Mouse (Mus musculus) ES-Bruce4 (cell line): ENCODE measurements around the gene Ucma. TPM values are rescaled to one million over a fixed set of nuclear protein-coding genes. Genes with fewer than 3 reads are reported as not detected.
"Not testable (repeated sequence)": the region's sequence is repeated elsewhere in the genome, so short reads cannot be mapped to it uniquely, and the experiment has no call there.

ENCODE experiments used
- H3K27ac ChIP-seq: 2 replicates; pipeline ENCODE4 v1.5.1; 2012; ENCODE audit warnings: low read length, inconsistent platforms; ENCODE audit not compliant: insufficient read depth
- H3K27me3 ChIP-seq: 2 replicates; pipeline ENCODE4 v1.6.1; 2012; ENCODE audit warnings: mild to moderate bottlenecking, low read length, inconsistent platforms; ENCODE audit not compliant: control insufficient read depth, poor library complexity, insufficient read depth, severe bottlenecking
- H3K36me3 ChIP-seq: 2 replicates; pipeline ENCODE4 v1.6.1; 2012; ENCODE audit warnings: inconsistent platforms, mild to moderate bottlenecking, low read length, moderate library complexity; ENCODE audit not compliant: control insufficient read depth, poor library complexity, insufficient read depth, severe bottlenecking
- H3K4me1 ChIP-seq: one replicate; pipeline ENCODE4 v1.8.1; 2011; ENCODE audit warnings: low read length; ENCODE audit not compliant: control insufficient read depth, insufficient read depth
- H3K4me3 ChIP-seq: 2 replicates; pipeline ENCODE4 v1.5.1; 2011; ENCODE audit warnings: low read depth, mild to moderate bottlenecking, low read length
- H3K9ac ChIP-seq: 2 replicates; pipeline ENCODE4 v1.6.1; 2012; ENCODE audit warnings: low read depth, mild to moderate bottlenecking, inconsistent platforms; ENCODE audit not compliant: poor library complexity, severe bottlenecking
- H3K9me3 ChIP-seq: replicated peaks from 2 replicates; pipeline ENCODE4 v1.6.1; 2012; ENCODE audit warnings: mild to moderate bottlenecking, low read length, inconsistent platforms; ENCODE audit not compliant: control insufficient read depth, poor library complexity, insufficient read depth, severe bottlenecking
- CTCF ChIP-seq: IDR thresholded peaks from one replicate; pipeline ENCODE4 v1.8.1; 2011; ENCODE audit warnings: low read depth, low read length
- EP300 ChIP-seq: IDR thresholded peaks from 2 replicates; pipeline ENCODE4 v1.6.1; 2011; ENCODE audit warnings: low read depth, low read length; ENCODE audit not compliant: insufficient read depth
- POLR2A ChIP-seq: IDR thresholded peaks from one replicate; pipeline ENCODE4 v1.8.1; 2011; ENCODE audit warnings: low read length; ENCODE audit not compliant: insufficient read depth
- polyA plus RNA-seq: library from polyadenylated mRNA; stranded (reverse); fragments of >200 nt; gene quantifications from 2 replicates; pipeline ENCODE4 v1.2.4, GENCODE M21; 2011; ENCODE audit warnings: low read depth; ENCODE audit not compliant: missing spikeins, insufficient read depth, insufficient read length

Ucma gene
- polyA plus RNA-seq, result 1.2 TPM in 1 of 2 replicates, not detected in the other

DNA sequence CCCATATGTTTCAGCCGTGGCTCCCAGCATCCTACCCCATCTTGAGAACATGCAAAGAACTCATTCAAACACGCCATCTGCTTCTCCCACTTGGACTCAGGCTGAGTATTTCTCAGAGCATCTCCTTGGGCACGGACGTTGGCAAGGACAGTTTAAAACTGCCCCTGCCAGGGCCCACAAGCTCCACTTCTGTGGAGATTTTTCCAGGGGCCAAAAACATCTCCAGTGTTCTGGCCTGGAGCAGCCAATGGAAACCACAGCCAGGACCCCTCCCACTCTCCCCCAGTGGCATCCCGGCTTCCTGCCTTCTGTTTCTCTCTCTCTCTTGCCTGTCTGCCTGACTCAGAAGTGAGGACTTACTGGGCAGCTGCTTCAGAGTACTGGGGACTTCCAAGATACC is at the start of gene Ucma:
Ucma (plus strand) TSS at position 316 of the 400 bp plus-strand sequence.
- Histone ChIP-seq H3K4me1 (no peaks in the 10 kb centered on the region), H3K9ac (no peak within 1 kb of the TSS), H3K9me3 (no peaks in the 10 kb centered on the region; the same call in 1 of the 2 replicates), H3K4me3 (no peak within 1 kb of the TSS), H3K27me3 (no peaks in the 10 kb centered on the region), H3K36me3 (no peaks in the 10 kb centered on the region), H3K27ac (no peak within 1 kb of the TSS)
- no peak for TF ChIP-seq CTCF
- no peak for TF ChIP-seq EP300
- no peak for TF ChIP-seq POLR2A

DNA sequence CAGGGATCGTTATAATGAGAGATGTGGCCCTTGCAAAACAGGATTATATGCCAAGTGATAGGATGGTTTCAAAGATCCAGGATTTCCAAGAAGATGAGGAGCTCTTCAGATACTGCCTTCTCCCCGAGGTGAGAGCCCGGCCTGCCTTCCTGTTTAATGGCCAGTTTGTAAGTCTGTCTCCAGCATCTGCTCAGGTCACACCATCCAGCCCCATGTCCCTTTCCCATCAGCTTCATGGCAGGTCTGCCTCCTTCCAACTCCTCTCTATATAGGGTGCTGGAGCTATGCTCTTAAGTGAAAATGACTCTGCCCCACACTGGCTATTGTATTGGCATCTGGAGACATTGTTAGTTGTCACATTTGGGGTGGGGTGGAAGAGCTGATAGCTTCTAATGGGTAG is 48.5 kb upstream of the Ucma start:
- Histone ChIP-seq H3K36me3 (peaks cover 8% of the 10 kb centered on the region; the same call in 1 of the 2 replicates), H3K27ac (no peak overlapping the region), H3K4me1 (no peaks in the 10 kb centered on the region)

DNA sequence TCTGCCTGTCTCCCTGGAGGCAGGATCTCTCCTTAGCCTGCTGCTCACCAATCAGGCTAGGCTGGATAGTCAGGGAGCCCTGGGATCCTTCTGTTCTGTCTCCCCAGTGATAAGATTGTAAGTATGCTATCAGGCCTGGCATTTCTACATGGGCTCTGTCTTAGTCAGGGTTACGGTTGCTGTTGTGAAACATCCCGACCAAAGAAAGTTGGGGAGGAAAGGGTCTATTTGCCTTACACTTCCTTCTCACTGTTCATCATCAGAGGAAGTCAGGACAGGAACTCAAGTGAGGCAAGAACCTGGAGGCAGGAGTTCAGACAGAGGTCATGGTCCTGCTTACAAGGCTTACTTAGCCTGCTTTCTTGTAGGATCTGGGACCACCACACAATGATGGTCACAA is 46.7 kb upstream of the Ucma start:
- Histone ChIP-seq H3K27me3 (no peaks in the 10 kb centered on the region), H3K36me3 (peaks cover 8% of the 10 kb centered on the region; the same call in 1 of the 2 replicates)
- TF ChIP-seq EP300 (no peak), POLR2A (no peak), CTCF (no peak)

More for the DNA sequence above, 48.5 kb upstream of the Ucma start:
- peaks cover 4% of the 10 kb centered on the region; the same call in 1 of the 2 replicates for H3K9me3 ChIP-seq
- TF ChIP-seq POLR2A, result no peak
- no peak for TF ChIP-seq CTCF
- TF ChIP-seq EP300, result no peak
- H3K4me3 ChIP-seq, result no peak overlapping the region
- H3K9ac ChIP-seq, result no peak overlapping the region
- no peaks in the 10 kb centered on the region for H3K27me3 ChIP-seq

DNA sequence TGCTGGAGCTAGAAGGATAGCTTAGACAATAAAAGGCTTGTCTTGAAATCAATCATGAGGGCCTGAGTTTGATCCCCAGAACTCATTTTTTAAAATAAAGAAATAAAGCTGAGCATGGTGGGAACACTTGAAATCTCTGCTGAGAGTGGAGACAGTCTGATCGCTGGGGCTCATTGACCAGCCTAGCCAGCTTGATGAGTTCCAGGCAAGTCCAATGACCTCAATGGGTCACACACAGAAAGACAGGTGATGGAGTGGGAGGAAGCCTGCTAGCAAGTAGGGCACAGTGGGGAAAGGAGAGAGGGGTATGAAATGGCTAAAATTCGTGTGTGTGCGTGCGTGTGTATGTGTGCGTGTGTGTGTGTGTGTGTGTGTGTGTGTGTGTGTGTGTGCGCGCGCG is 41.4 kb upstream of the Ucma start:
- no peaks in the 10 kb centered on the region for H3K4me1 ChIP-seq
- no peak overlapping the region for H3K9ac ChIP-seq
- no peaks in the 10 kb centered on the region for H3K9me3 ChIP-seq
- no peak overlapping the region for H3K27ac ChIP-seq
- no peak overlapping the region for H3K4me3 ChIP-seq
- no peaks in the 10 kb centered on the region for H3K27me3 ChIP-seq
- H3K36me3 ChIP-seq, result 0 out of 2 replicates have a peak, but pooled peaks cover 4% of the 10 kb centered on the region
- TF ChIP-seq EP300, result no peak
- no peak for TF ChIP-seq POLR2A
- no peak for TF ChIP-seq CTCF

More for the DNA sequence above, 46.7 kb upstream of the Ucma start:
- Histone ChIP-seq H3K27ac (no peak overlapping the region), H3K4me3 (no peak overlapping the region), H3K4me1 (no peaks in the 10 kb centered on the region), H3K9me3 (peaks cover 4% of the 10 kb centered on the region; the same call in 1 of the 2 replicates), H3K9ac (no peak overlapping the region)

DNA sequence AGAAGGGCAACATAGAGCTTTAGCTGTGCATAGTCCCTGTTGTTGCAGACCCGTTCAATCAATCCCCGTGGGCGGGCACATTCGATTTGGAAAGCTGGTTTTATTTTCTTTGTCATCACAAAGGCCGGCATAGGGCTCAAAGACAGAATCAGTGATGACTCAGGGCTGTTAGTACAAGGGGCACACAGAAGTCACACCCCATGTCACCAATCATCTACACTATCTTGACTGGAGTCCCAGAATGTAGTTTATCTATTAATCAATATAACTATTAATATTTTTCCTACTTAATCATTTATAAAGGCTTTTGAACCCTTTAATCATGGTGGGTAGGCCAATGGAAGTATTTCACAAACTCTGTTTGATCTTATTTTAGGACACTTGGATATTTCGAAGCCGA is 38.0 kb upstream of the Ucma start:
- TF ChIP-seq EP300, result no peak
- no peak for TF ChIP-seq POLR2A
- no peak for TF ChIP-seq CTCF
- H3K9me3 ChIP-seq, result no peaks in the 10 kb centered on the region
- H3K27me3 ChIP-seq, result no peaks in the 10 kb centered on the region
- H3K9ac ChIP-seq, result no peak overlapping the region
- no peak overlapping the region for H3K4me3 ChIP-seq
- H3K27ac ChIP-seq, result no peak overlapping the region
- no peaks in the 10 kb centered on the region; the same call in 1 of the 2 replicates for H3K36me3 ChIP-seq
- no peaks in the 10 kb centered on the region for H3K4me1 ChIP-seq

DNA sequence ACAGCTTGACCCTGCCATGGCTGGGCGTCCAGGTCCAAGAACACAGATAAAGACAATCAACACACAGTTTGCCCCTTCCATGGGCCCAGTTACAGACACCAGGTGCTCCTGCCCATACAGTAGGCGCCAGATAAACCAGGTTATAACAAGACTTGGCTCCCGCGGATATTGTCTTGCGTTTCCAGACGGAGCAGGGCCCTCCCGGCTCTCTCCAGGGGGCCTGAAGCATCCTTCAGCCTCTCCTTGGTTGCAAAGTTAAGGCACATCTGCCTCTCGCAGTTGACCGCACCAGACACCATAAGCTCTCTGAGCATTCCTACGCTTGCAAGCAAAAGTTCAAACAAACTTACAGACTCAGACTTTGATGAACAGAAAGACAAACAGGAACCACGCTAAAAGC is 35.1 kb upstream of the Ucma start:
- H3K9ac ChIP-seq, result no peak overlapping the region
- no peak overlapping the region for H3K4me3 ChIP-seq
- H3K9me3 ChIP-seq, result peaks cover 12% of the 10 kb centered on the region
- H3K4me1 ChIP-seq, result no peaks in the 10 kb centered on the region
- no peak for TF ChIP-seq POLR2A
- no peak for TF ChIP-seq CTCF
- no peak for TF ChIP-seq EP300
- no peaks in the 10 kb centered on the region for H3K27me3 ChIP-seq
- no peaks in the 10 kb centered on the region; the same call in 1 of the 2 replicates for H3K36me3 ChIP-seq
- H3K27ac ChIP-seq, result no peak overlapping the region

DNA sequence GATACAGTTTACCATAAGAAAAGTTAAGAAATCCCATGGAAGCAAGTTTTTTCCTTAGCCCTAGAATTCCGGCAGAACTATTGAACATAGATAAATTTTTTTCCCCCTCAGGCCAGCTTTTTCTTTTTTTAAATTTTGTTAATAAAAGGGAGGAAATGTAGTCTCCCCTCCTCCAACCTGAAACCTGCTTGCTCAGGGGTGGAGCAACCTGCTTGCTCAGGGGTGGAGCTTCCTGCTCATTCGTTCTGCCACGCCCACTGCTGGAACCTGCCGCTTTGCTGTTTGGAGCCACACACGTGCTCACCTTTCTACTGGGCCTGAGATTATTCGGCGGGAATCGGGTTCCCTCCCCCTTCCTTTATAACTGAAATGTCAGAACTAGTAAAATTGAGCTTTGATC is 26.2 kb upstream of the Ucma start:
- H3K36me3 ChIP-seq, H3K9ac ChIP-seq, H3K4me3 ChIP-seq, H3K27me3 ChIP-seq, H3K27ac ChIP-seq, H3K4me1 ChIP-seq: not testable (repeated sequence)
- H3K9me3 ChIP-seq, result peaks cover 37% of the 10 kb centered on the region
